Mouse (Mus musculus) forebrain, embryonic 10.5 days (tissue): ENCODE data around the gene Mettl23. TPM values are rescaled to one million over a fixed set of nuclear protein-coding genes. Genes with fewer than 3 reads are reported as not detected.

ENCODE experiments used
- DNase-seq: peaks from one replicate; pipeline ENCODE4 v3.0.0-alpha.2; 2017; ENCODE audit warnings: low spot score; ENCODE audit errors: extremely low spot score
- H3K27ac ChIP-seq: fragments of 300-500 bp; sonication (generic); 2 replicates; pipeline ENCODE4 v1.5.1; 2016; ENCODE audit warnings: mild to moderate bottlenecking
- H3K27me3 ChIP-seq: fragments of 300-500 bp; sonication (generic); 2 replicates; pipeline ENCODE4 v1.6.1; 2016; ENCODE audit warnings: mild to moderate bottlenecking; ENCODE audit not compliant: poor library complexity, severe bottlenecking
- H3K36me3 ChIP-seq: fragments of 300-500 bp; sonication (generic); replicated peaks from 2 replicates; pipeline ENCODE4 v1.6.1; 2016; ENCODE audit warnings: mild to moderate bottlenecking, moderate library complexity
- H3K4me1 ChIP-seq: fragments of 300-500 bp; sonication (generic); 2 replicates; pipeline ENCODE4 v1.6.1; 2016
- H3K4me3 ChIP-seq: fragments of 300-500 bp; sonication (generic); 2 replicates; pipeline ENCODE4 v1.5.1; 2016; ENCODE audit warnings: mild to moderate bottlenecking, moderate library complexity
- H3K9me3 ChIP-seq: fragments of 300-500 bp; sonication (generic); 2 replicates; pipeline ENCODE4 v1.6.1; 2016; ENCODE audit warnings: mild to moderate bottlenecking, moderate library complexity
- WGBS: fragments of 180-500 bp; shearing (Covaris S2); methylation state at CpG from one replicate; pipeline ENCODE4 v1.1.7; 2016; 5-methylcytosine and 5-hydroxymethylcytosine counted together
- polyA plus RNA-seq: library from polyadenylated mRNA; unstranded; fragments of >200 nt; fragmentation: Nextera tagmentation; extraction: Ambion mirVana; gene quantifications from 2 replicates; pipeline ENCODE4 v1.2.1, GENCODE M21; 2016

The Mettl23 gene
- polyA plus RNA-seq, 1 experiment from 2014 or later, result 64.3 TPM

DNA sequence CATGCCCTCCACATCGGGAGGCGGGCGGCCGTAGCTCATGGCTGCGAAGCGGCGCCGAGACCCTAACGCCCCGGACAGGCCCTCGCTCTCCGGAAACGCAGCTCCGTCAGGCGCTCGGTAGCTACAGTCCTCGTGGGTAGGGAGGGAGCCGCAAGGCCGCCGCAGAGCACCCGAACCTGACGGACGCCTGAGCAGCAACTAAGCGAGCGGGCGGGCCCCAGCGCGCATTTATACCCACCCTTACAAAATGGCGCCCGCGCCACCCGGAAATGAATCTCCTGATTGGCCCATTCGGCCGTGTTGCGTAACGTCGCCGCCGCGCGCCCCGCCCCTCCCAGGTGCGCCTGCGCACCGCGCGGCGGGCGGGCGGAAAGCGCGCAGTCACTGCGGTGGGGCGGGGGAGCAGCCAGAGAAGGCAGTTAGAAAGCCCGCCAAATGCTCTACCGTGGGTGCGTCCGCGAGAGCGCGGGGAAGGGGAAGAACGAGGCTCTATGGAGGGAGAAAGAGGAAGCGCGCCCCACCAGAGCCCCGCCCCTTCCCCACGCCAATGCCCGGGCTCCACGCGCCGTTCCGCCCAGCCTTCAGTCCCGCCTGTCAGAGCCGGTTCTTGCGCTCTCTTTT is 9.9 kb downstream of the Mettl23 start, which contains the start of gene Srsf2:
Gene Srsf2, minus strand, starts transcription at position 204 of the 621 bp plus-strand sequence.
- H3K36me3 ChIP-seq, result peaks cover 43% of the 10 kb centered on the region
- under 1% methylated on average over 71 of the region's 74 CpGs for WGBS
- peak; percentile 97 for DNase-seq

DNA sequence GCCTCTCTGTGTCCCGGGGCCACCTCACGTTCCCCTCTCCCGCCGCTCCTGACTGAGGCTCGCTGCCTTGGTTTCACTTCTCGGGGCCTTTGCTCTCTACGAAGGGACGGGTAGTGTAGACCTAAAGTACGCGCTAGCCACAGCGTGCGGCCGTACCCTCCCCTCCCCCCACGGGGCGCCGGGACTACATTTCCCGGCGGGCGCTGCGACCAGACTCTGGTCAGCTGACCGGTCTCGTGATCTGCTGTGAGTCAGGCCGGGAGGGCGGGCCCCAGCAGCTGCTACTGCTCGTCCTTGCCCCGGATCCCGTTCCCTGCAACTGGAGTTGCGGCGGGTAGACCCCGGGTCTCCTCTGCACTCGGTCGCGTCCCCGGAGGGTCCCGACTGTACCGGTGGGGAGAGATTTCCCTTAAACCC is 10.4 kb downstream of the Mettl23 start:
- no peaks in the 10 kb centered on the region for H3K27me3 ChIP-seq
- H3K4me1 ChIP-seq, result peaks cover 30% of the 10 kb centered on the region
- under 1% methylated on average over 36 of the region's 36 CpGs for WGBS
- H3K36me3 ChIP-seq, result peaks cover 38% of the 10 kb centered on the region
- peak overlapping the region; percentile 97 for H3K4me3 ChIP-seq
- peak overlapping the region; percentile 100 for H3K27ac ChIP-seq
- no peaks in the 10 kb centered on the region for H3K9me3 ChIP-seq
- DNase-seq, result peak; percentile 95

More for the DNA sequence above, 9.9 kb downstream of the Mettl23 start, which contains the start of gene Srsf2:
- peak within 1 kb of the TSS; percentile 97 for H3K4me3 ChIP-seq
- H3K27me3 ChIP-seq, result no peaks in the 10 kb centered on the region
- H3K27ac ChIP-seq, result peak within 1 kb of the TSS; percentile 100
- H3K4me1 ChIP-seq, result peaks cover 31% of the 10 kb centered on the region
- H3K9me3 ChIP-seq, result no peaks in the 10 kb centered on the region

- no peak for DNase-seq
- WGBS, result 43% methylated on average over 10 of the region's 10 CpGs
These were observed 11.2 kb downstream of the Mettl23 start for GRCm38 (mm10) chr11:116854279-116854678.

DNA sequence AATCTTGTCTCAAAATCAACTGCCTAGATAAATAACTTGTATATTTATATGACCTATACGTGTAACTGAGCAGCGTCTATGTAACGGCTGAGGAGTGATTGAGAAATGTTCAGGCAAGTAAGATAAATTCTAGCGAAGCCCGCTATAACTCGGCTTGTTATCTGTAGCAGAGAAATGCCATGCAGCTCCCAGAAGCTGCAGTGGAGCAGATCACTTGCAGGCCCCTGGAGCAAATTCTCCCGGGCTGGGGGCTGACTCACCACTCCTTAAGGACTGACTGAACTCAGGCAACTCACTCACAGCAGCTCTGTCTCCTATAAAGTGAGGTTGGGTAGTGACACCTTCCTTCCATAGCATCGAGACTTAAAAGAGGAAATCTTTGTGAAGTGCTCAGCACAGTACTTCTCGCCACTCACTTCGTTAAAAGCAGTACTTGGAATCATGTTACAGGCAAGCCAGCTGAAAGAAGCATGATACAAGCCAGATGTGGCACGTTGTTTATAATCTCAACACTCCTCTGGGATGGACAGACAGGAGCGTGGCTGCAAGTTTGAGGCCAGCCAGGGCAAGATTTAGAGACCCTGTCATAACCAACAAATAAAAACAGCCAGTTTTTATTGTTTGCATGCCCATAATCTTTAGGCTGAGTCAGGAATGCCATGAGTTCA is 14.2 kb downstream of the Mettl23 start:
- WGBS, result 77% methylated on average over 12 of the region's 12 CpGs
- Histone ChIP-seq H3K9me3 (no peaks in the 10 kb centered on the region), H3K27me3 (no peaks in the 10 kb centered on the region), H3K27ac (no peak overlapping the region), H3K4me1 (peaks cover 19% of the 10 kb centered on the region), H3K4me3 (no peak overlapping the region), H3K36me3 (peaks cover 30% of the 10 kb centered on the region)
- DNase-seq, result no peak

More at GRCm38 (mm10) chr11:116854279-116854678, 11.2 kb downstream of the Mettl23 start:
- Histone ChIP-seq H3K27ac (peak overlapping the region; percentile 100), H3K9me3 (no peaks in the 10 kb centered on the region), H3K4me1 (peaks cover 30% of the 10 kb centered on the region), H3K36me3 (peaks cover 34% of the 10 kb centered on the region), H3K4me3 (peak overlapping the region; percentile 97), H3K27me3 (no peaks in the 10 kb centered on the region)

- Histone ChIP-seq H3K9me3 (no peaks in the 10 kb centered on the region), H3K27me3 (no peaks in the 10 kb centered on the region), H3K36me3 (peaks cover 80% of the 10 kb centered on the region), H3K27ac (no peak overlapping the region), H3K4me3 (no peak overlapping the region), H3K4me1 (no peaks in the 10 kb centered on the region)
- no peak for DNase-seq
- 87% methylated on average over 10 of the region's 10 CpGs for WGBS
These were observed 21.4 kb downstream of the Mettl23 start for GRCm38 (mm10) chr11:116864444-116864843.

DNA sequence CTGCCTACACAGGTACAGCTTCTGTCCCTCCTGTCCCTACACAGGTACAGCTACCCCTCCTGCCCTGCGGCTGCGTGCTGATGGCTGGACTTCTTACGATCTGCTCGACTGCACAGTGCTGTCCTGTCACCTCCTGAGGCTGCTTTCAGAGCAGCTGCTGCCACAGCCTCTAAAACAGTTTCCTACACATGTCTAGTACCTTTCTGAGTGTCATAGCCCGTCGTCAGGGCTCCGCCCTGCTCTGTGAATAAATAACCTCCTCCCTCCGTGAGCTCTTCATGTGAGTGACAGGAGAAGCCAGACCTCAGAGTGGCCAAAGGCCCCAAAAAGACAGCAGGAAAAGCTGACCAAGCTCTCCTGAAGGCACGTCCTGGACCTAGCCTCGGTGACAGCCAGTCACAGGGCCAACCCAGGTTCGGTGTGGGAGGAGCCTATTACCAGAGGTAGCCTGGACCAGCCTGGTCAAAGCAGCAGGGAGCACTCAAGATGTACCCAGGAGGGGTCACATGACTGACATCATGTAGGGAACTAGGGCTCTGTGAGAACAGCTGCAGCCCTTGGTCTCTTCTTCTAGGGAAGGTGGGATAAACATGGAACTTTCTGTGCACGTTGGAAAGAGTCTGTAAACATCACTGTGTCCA is 23.0 kb downstream of the Mettl23 start:
- H3K36me3 ChIP-seq, result peaks cover 74% of the 10 kb centered on the region
- H3K4me1 ChIP-seq, result no peaks in the 10 kb centered on the region
- H3K9me3 ChIP-seq, result no peaks in the 10 kb centered on the region
- 79% methylated on average over 12 of the region's 12 CpGs for WGBS
- H3K27ac ChIP-seq, result no peak overlapping the region
- no peaks in the 10 kb centered on the region for H3K27me3 ChIP-seq
- no peak for DNase-seq
- H3K4me3 ChIP-seq, result no peak overlapping the region

DNA sequence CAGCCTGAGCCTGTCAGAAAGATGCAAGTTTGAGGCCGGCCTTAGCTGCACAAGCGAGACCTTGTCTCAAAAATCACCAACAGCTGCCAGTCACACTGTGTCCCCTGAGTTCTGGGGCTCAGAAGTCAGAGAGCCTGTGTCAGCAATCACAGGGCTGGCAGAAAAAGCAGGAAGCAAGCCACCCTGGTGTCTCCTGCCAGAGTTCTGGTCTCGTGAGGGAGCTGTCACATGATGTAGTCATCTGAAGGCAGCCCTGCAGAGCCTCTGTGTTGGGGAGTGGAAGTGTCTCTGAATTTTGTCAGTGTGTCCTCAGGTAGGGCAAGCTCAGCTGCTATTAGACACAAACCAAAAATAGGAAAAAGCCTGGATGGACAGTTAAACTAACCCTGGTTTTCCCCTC is 25.1 kb downstream of the Mettl23 start:
- 84% methylated on average over 3 of the region's 3 CpGs for WGBS

DNA sequence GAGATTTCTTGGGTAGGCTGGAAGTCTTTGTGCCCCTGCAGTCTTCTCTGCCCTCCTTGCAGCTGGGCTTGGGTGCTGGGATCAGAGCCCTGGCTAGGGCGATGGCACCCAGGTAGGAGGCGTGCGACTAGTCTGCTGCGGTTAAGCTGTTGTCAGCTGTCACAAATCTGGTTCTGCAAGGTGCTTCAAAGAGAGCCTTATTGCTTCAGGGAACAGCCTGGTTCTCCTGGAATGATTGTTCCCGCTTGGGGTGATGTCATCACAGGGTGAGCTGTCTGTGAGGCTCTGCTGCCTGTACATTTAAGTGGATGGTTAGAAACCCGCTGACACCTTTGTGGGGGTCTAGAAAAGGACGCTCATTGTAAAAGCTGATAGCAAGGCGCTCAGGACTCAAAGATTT is 26.1 kb downstream of the Mettl23 start:
- H3K27me3 ChIP-seq, result no peaks in the 10 kb centered on the region
- no peaks in the 10 kb centered on the region for H3K4me1 ChIP-seq
- H3K27ac ChIP-seq, result no peak overlapping the region
- WGBS, result 88% methylated on average over 8 of the region's 8 CpGs
- no peaks in the 10 kb centered on the region for H3K9me3 ChIP-seq
- no peak overlapping the region for H3K4me3 ChIP-seq
- H3K36me3 ChIP-seq, result peaks cover 72% of the 10 kb centered on the region
- no peak for DNase-seq

More for the DNA sequence above, 25.1 kb downstream of the Mettl23 start:
- no peak overlapping the region for H3K27ac ChIP-seq
- no peak overlapping the region for H3K4me3 ChIP-seq
- H3K27me3 ChIP-seq, result no peaks in the 10 kb centered on the region
- no peaks in the 10 kb centered on the region for H3K9me3 ChIP-seq
- DNase-seq, result no peak
- H3K36me3 ChIP-seq, result peaks cover 71% of the 10 kb centered on the region
- no peaks in the 10 kb centered on the region for H3K4me1 ChIP-seq

DNA sequence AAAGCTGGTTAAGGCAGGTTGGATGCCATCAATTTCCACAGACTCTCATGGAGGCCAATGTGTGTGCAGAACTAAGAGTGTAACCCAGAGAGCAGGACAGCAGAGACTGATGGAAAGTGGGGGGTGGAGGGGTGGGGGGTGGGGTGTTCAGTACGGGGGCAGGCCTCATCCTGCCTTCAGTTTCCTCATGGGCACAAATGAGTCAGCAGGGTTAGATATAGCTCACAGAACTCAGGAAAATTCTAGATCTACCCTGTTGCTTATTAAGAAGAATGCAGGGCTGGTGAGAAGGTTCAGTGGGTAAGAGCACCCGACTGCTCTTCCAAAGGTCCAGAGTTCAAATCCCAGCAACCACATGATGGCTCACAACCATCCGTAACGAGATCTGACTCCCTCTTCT is 26.6 kb downstream of the Mettl23 start:
- Histone ChIP-seq H3K4me1 (no peaks in the 10 kb centered on the region), H3K9me3 (no peaks in the 10 kb centered on the region), H3K27ac (no peak overlapping the region), H3K4me3 (no peak overlapping the region), H3K27me3 (no peaks in the 10 kb centered on the region), H3K36me3 (peaks cover 72% of the 10 kb centered on the region)
- 90% methylated on average over 4 of the region's 4 CpGs for WGBS
- DNase-seq, result no peak

GRCm38 (mm10) chr11:116871538-116871937 is 28.5 kb downstream of the Mettl23 start:
- Histone ChIP-seq H3K27ac (no peak overlapping the region), H3K9me3 (no peaks in the 10 kb centered on the region), H3K36me3 (peaks cover 64% of the 10 kb centered on the region), H3K4me1 (no peaks in the 10 kb centered on the region), H3K4me3 (no peak overlapping the region), H3K27me3 (no peaks in the 10 kb centered on the region)
- WGBS, result 89% methylated on average over 9 of the region's 9 CpGs
- no peak for DNase-seq

DNA sequence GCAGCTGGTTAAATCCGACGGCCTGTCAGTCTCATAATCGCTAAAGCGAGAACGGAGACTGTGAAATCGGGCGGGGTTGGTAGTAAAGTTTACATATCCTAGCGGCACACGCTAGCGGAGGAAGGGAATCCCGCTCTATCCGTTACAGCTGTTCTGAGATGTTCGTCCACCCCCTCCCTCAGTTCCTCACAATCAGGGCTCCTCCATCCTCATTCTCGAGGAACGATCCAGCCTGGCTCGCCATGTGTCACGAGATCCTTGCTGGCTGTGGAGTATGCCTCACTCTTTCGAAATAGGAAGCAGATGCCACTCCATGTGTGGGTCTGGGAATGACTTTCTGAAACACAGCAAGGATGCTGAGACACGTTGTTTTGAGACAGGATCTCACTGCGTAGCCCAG is 30.9 kb downstream of the Mettl23 start:
- Histone ChIP-seq H3K27me3 (no peaks in the 10 kb centered on the region), H3K9me3 (no peaks in the 10 kb centered on the region), H3K4me1 (no peaks in the 10 kb centered on the region), H3K36me3 (peaks cover 53% of the 10 kb centered on the region), H3K4me3 (no peak overlapping the region), H3K27ac (no peak overlapping the region)
- no peak for DNase-seq
- WGBS, result 95% methylated on average over 20 of the region's 20 CpGs

DNA sequence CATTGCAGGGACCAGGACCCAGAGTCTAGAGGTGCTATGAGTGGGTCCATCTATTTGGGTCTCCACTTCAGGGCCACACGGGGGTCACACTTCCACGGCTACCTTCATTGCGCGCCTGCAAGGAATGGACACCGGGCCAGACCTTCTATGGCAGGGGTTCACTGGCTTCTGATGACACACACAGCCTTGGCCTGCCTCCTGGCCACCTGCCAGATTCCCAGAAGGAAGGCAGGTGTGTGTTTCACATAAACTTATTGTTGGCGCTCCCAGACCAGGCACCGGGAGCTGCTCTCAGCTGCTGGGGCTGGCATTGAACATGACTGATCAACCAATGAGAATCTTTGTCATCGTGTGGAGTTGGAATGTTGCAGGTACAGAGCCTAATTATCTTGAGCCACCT is 35.4 kb downstream of the Mettl23 start:
- Histone ChIP-seq H3K4me1 (no peaks in the 10 kb centered on the region), H3K27ac (no peak overlapping the region), H3K27me3 (no peaks in the 10 kb centered on the region), H3K4me3 (no peak overlapping the region), H3K36me3 (peaks cover 22% of the 10 kb centered on the region), H3K9me3 (no peaks in the 10 kb centered on the region)
- 94% methylated on average over 8 of the region's 8 CpGs for WGBS
- no peak for DNase-seq

GRCm38 (mm10) chr11:116880839-116881238 is 37.8 kb downstream of the Mettl23 start:
- peaks cover 15% of the 10 kb centered on the region for H3K27me3 ChIP-seq
- DNase-seq, result no peak

More at GRCm38 (mm10) chr11:116880839-116881238, 37.8 kb downstream of the Mettl23 start:
- peaks cover 6% of the 10 kb centered on the region for H3K4me1 ChIP-seq
- peaks cover 2% of the 10 kb centered on the region; the same call in 1 of the 2 replicates for H3K36me3 ChIP-seq
- no peak overlapping the region for H3K4me3 ChIP-seq
- H3K27ac ChIP-seq, result no peak overlapping the region
- WGBS, result 65% methylated on average over 7 of the region's 7 CpGs
- no peaks in the 10 kb centered on the region for H3K9me3 ChIP-seq
